Mouse (Mus musculus): ENCODE measurements around the gene Cand2.
A peak's percentile ranks its signal among the peaks of the same experiment; 100 is the strongest.

The Cand2 gene

GRCm38 (mm10) chr6:115774501-115774921 lies at the start of gene Cand2:
Gene Cand2 (plus strand): TSS chr6:115774538.
- no peak for DNase-seq

DNA sequence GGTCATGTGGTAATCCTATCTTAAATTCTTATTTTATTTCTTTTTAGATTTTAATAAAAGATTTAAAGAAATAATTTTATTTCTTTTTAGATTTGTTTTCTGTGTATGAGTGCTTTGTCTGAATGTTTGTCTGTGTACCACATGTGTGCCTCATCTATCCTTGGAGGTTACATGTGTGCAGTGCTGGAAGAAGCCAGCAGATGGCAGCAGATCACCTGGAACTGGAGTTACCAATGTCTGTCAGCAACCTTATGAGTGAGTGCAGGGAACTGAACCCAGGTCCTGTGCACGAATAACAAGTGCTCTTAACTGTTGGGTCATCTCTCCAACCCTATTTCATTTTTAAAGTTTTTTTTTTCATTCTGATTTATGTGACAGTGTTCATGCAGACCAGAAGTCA lies 47.2 kb upstream of the Cand2 start:
- DNase-seq: peak; percentile 42 to 53

- DNase-seq: no peak
Observed at GRCm38 (mm10) chr6:115727570-115727969, 46.8 kb upstream of the Cand2 start.

GRCm38 (mm10) chr6:115730560-115731342 lies 43.6 kb upstream of the Cand2 start:
- DNase-seq: no peak

DNA sequence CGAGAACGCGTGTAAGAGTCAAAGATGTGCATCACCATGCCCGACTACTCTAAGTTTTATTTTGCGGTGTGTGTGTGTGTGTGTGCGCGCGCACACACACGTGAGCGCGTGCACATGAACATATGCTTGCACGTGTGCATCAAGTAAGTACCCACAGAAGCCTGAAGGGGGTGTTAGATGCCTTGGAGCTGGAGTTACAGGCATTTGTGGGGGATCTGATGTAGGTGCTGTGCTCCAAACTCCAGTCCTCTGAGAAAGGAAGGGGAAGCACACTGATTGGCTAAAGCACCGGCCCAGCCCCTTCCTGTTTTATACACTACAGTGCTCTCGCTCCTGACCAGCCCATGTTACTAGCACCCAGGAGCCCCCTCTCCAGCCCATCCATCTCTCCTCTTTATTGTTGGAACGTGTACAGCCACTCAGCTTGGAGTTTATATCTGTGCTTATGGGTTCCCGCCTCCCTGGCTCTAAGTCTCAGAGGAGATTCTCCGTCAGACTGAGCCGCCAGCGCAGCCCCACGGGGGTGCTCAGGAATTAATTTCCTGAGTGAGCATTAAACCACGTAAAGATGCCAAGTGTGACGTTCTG lies 41.9 kb upstream of the Cand2 start:
- no peak for DNase-seq

DNA sequence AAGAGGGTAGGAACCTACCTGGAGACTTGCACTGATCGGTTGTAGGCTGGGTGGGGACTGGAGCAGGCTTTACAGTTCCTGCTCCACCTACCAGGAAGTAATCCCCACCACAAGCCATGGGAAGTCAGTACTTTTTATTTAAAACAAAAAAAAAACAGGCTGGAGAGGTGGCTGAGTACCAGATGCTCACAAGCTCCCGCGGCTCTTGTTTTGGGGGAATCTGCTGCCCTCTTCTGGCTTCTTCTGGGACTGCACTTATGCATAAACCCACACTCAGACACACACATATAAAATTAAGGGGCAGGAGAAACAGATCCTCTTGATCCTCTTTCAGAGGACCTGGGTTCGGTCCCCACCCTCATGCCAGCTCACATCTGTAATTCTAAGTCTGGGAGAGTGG lies 39.4 kb upstream of the Cand2 start:
- DNase-seq: peak in 1 of 2 experiments; percentile 27

DNA sequence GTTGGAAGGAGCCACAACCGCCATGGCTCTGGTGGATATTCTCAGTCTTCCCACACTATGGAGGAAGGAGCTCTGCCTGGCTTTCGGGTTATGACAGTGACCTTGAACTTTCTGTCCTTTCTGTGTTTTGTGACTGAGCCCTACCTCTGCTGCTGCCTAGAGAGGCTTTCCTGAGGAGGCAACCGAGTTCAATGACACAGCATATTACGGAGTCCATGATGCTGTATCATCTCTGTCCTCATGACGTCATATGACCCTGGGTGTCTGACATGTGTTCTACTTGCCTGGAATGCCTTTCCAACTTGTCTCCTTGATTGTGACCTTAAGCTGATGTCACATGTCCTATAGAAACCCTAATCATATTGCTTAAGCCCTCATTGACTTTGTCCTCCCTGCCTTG lies 35.3 kb upstream of the Cand2 start:
- DNase-seq: no peak

DNA sequence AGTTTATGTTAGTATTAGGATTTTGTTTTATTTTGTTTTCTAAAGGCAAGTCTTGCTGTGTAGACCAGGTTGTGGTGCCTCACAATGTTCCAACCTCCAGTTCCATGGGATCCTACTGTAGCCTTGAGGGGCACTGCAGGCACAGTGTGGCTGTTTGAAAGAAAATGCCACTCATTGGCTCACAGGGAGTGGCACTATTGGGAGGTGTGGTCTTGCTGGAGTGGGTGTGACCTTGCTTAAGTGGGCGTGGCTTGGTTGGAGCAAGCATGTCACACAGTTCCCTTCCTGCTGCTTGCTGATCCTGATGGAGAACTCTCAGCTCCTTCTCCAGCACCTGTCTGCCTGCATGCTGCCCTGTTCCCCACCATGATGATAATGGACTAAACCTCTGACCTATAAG lies 30.8 kb upstream of the Cand2 start:
- DNase-seq: peak; percentile 35 to 36

DNA sequence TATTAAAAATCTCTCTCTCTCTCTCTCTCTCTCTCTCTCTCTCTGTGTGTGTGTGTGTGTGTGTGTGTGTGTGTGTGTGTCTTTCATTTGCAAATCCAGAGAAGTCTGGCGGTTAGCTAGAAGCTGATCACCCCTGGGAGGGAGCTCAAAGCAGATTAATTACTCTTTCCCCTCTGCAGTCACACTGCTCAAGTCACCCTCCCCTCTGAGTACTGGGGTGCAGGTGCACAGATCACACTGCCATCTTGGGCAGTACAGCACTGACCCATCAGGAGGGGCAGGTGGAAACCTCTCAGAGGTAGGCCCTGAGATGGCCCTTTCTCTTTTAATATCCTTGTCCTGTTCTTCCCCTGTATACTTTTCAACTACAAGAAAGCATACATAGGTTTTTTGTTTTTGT lies 28.0 kb upstream of the Cand2 start:
- DNase-seq: no peak

- no peak for DNase-seq
Observed at GRCm38 (mm10) chr6:115755536-115755935, 18.8 kb upstream of the Cand2 start.

DNA sequence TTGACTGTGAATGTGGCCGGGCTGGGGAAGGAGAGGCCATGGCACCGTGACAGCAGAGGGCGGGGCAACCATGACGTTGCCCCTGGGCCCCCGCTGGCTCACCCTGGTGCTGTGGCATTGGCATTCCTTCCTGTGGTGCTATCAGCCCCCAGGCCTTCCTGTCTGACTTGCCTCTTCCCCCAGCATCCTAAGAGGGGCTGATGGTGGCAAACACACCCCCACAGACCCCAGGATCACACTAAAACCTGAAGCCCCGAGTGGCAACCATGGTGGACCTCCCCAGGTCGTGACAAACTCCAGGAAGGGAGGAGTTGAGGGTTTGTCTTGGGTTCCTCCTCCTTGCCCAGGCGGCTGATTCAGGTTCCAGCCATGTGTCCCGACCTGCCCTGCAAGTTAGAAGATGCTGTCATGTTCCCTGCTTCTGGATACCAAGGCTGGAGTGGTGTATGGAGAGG lies 15.3 kb upstream of the Cand2 start:
- DNase-seq: peak in 1 of 2 experiments; percentile 20

GRCm38 (mm10) chr6:115759461-115759860 lies 14.9 kb upstream of the Cand2 start:
- DNase-seq: peak in 1 of 2 experiments; percentile 37

- DNase-seq: no peak
Observed at GRCm38 (mm10) chr6:115760137-115760536, 14.2 kb upstream of the Cand2 start.

DNA sequence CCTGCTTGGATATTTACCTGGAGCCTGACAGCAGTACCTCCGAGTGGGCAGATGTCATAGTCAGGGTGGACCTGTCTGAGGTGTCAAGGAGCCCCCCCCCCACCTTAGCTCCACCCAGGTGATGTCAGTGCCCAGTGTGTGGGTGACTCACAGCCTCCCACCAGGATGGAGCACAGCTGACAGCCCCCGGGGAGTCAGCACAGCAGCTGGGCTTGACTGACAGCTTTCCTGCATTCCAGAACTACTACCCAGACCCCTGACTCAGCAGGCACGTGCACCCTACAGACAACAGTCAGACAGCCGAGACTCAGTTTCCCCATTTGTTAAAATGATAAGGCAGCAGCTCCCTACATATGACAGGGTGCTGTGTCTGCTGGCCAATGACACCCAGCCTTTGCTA lies 13.4 kb upstream of the Cand2 start:
- no peak for DNase-seq

- DNase-seq: no peak
Observed at GRCm38 (mm10) chr6:115761995-115762756, 12.2 kb upstream of the Cand2 start, which contains the start of gene Tmem40. Gene Tmem40 (minus strand): TSS chr6:115762410.

- peak; percentile 60 to 78 for DNase-seq
Observed at GRCm38 (mm10) chr6:115764179-115764578, 10.2 kb upstream of the Cand2 start.

- DNase-seq: no peak
Observed at GRCm38 (mm10) chr6:115767357-115767756, 7.0 kb upstream of the Cand2 start.

- peak; percentile 19 to 52 for DNase-seq
Observed at GRCm38 (mm10) chr6:115768207-115768606, 6.1 kb upstream of the Cand2 start.

GRCm38 (mm10) chr6:115770059-115770670 lies 4.2 kb upstream of the Cand2 start:
- DNase-seq: no peak

- DNase-seq: no peak
Observed at GRCm38 (mm10) chr6:115770852-115771251, 3.5 kb upstream of the Cand2 start.

DNA sequence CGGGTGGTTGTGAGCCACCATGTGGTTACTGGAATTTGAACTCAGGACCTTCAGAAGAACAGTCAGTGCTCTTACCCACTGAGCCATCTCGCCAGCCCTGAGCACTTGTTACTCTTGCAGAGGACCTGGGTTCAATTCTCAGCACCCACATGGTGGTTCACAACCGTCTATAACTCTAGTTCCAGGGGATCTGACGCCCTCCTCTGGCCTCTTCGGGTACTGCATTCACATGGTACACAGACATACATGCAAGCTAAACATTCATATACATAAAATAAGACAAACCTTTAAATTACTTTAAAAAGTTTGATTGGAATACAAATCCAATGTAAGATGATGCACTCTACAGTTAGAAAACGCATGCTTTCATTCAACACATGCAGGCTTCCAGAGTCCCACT lies 2.1 kb upstream of the Cand2 start:
- no peak for DNase-seq

- no peak for DNase-seq
Observed at GRCm38 (mm10) chr6:115772604-115773003, 1.7 kb upstream of the Cand2 start.

DNA sequence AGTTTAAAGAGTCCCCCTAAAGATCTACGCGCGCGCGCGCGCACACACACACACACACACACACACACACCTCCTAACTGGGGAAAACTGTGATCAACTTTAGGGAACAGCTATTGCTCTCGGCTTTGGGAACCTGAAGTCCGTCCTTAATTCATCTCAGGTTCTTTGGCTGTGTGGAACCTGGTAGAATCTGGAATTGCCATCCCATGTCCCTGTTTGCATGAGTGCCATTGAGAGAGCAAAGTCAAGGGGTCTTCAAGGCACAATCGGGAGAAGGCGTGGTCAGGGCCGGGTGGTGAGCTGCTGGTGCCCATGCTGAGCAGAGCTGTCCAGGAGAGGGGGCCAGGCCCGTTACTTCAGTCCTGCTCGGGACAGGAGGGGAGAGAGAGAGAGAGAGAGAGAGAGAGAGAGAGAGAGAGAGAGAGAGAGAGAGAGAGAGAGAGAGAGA lies 348 bp upstream of the Cand2 start:
- DNase-seq: no peak
